Mouse (Mus musculus) hindbrain, embryonic 12.5 days (tissue): ENCODE measurements around the gene Zfp874b. TPM values are rescaled to one million over a fixed set of nuclear protein-coding genes. Genes with fewer than 3 reads are reported as not detected.
"Not testable (repeated sequence)": the region's sequence is repeated elsewhere in the genome, so short reads cannot be mapped to it uniquely, and the experiment has no call there.

Source experiments
- ATAC-seq: fragments of 200-750 bp; cut with Nextera tagmentation; 2 replicates; pipeline ENCODE4 v1.8.0; 2017; ENCODE audit warnings: moderate TSS enrichment; ENCODE audit not compliant: low FRiP score
- H3K27ac ChIP-seq: fragments of 300-500 bp; sonication (generic); 2 replicates; pipeline ENCODE4 v1.5.1; 2016; ENCODE audit warnings: mild to moderate bottlenecking
- H3K27me3 ChIP-seq: fragments of 300-500 bp; sonication (generic); 2 replicates; pipeline ENCODE4 v1.6.1; 2016; ENCODE audit warnings: mild to moderate bottlenecking
- H3K36me3 ChIP-seq: fragments of 300-500 bp; sonication (generic); 2 replicates; pipeline ENCODE4 v1.6.1; 2016; ENCODE audit warnings: mild to moderate bottlenecking
- H3K4me1 ChIP-seq: fragments of 300-500 bp; sonication (generic); 2 replicates; pipeline ENCODE4 v1.6.1; 2016
- H3K4me2 ChIP-seq: fragments of 300-500 bp; sonication (generic); replicated peaks from 2 replicates; pipeline ENCODE4 v1.6.1; 2016; ENCODE audit warnings: mild to moderate bottlenecking
- H3K4me3 ChIP-seq: fragments of 300-500 bp; sonication (generic); 2 replicates; pipeline ENCODE4 v1.5.1; 2016; ENCODE audit warnings: mild to moderate bottlenecking
- H3K9ac ChIP-seq: fragments of 300-500 bp; sonication (generic); 2 replicates; pipeline ENCODE4 v1.6.1; 2016; ENCODE audit warnings: mild to moderate bottlenecking, moderate library complexity
- H3K9me3 ChIP-seq: fragments of 300-500 bp; sonication (generic); replicated peaks from 2 replicates; pipeline ENCODE4 v1.6.1; 2016; ENCODE audit warnings: mild to moderate bottlenecking
- WGBS: fragments of 180-500 bp; shearing (Covaris S2); methylation state at CpG from one replicate; pipeline ENCODE4 v1.1.7; 2016; 5-methylcytosine and 5-hydroxymethylcytosine counted together
- polyA plus RNA-seq: library from polyadenylated mRNA; unstranded; fragments of >200 nt; fragmentation: Nextera tagmentation; extraction: Ambion mirVana; gene quantifications from 2 replicates; pipeline ENCODE4 v1.2.1, GENCODE M21; 2016

Zfp874b gene
- 2.1 and 2.2 TPM in 2 replicates for polyA plus RNA-seq

- Histone ChIP-seq H3K9me3 (no peaks in the 10 kb centered on the region), H3K27me3 (no peaks in the 10 kb centered on the region), H3K4me3 (peak within 1 kb of the TSS; percentile 54), H3K4me2 (peak within 1 kb of the TSS; percentile 61), H3K4me1 (peaks cover 4% of the 10 kb centered on the region; the same call in 1 of the 2 replicates), H3K27ac (no peak within 1 kb of the TSS), H3K9ac (peak within 1 kb of the TSS; percentile 53), H3K36me3 (0 out of 2 replicates have a peak, but pooled peaks cover 11% of the 10 kb centered on the region)
- WGBS = 6% methylated on average over 20 of the region's 20 CpGs
- peak; percentile 95 for ATAC-seq
Observed at GRCm38 (mm10) chr13:67483625-67484423, at the start of gene Zfp874b. Gene Zfp874b, minus strand, starts transcription at chr13:67484258.

DNA sequence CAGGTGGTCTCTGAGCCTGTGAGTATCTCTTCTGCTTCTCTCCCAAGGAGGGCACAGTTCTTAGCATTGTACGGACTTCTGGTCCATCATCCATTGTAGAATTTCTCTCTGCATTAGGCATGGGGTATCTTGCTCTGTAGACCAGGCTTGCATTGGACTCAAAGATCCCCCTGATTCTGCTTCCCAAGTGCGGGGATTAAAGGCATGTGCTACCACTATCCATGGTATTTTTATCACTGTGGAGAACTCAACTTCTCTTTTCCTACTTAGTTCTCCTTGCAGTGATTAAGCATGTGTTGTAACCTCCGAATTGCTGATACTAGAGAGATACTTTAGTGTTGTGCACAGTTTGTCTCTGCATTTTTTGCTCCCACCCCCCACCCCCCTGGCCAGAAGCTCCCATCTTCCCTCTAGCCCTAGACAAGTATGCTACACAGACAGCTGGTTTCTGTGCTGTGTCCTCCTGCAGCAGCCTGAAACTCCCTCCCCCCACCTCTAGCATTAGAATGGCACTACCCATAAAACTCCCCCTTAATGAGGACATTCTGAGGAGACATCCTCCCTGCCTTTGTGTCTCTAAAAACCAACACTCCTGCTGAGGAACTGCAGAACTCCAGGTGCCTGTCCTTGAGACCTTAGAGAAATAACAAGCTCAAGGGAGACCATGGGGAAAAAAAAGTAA is 43.1 kb upstream of the Zfp874b start:
- H3K27ac ChIP-seq = no peak overlapping the region
- no peak overlapping the region for H3K9ac ChIP-seq
- no peaks in the 10 kb centered on the region for H3K9me3 ChIP-seq
- no peak overlapping the region for H3K4me2 ChIP-seq
- H3K4me1 ChIP-seq = peaks cover 16% of the 10 kb centered on the region
- H3K4me3 ChIP-seq = no peak overlapping the region
- 78% methylated on average over 3 of the region's 3 CpGs for WGBS
- H3K27me3 ChIP-seq = peaks cover 2% of the 10 kb centered on the region; the same call in 1 of the 2 replicates
- ATAC-seq = no peak
- no peaks in the 10 kb centered on the region for H3K36me3 ChIP-seq

GRCm38 (mm10) chr13:67525753-67526410 is 41.8 kb upstream of the Zfp874b start, which contains the start of the genes Gm26965 and Zfp87:
Gene Gm26965, minus strand, starts transcription at chr13:67526151.
Gene Zfp87, minus strand, starts transcription at chr13:67526177.
- under 1% methylated on average over 27 of the region's 27 CpGs for WGBS
- peaks cover 2% of the 10 kb centered on the region; the same call in 1 of the 2 replicates for H3K27me3 ChIP-seq
- peak within 1 kb of the TSS; percentile 63 for H3K4me2 ChIP-seq
- H3K27ac ChIP-seq = peak within 1 kb of the TSS; percentile 74
- H3K4me1 ChIP-seq = peaks cover 16% of the 10 kb centered on the region
- peaks cover 3% of the 10 kb centered on the region; the same call in 1 of the 2 replicates for H3K36me3 ChIP-seq
- peak within 1 kb of the TSS; percentile 64 for H3K4me3 ChIP-seq
- peak within 1 kb of the TSS; percentile 69 for H3K9ac ChIP-seq
- no peaks in the 10 kb centered on the region for H3K9me3 ChIP-seq
- peak; percentile 99 for ATAC-seq

GRCm38 (mm10) chr13:67500908-67501307 is 16.9 kb upstream of the Zfp874b start:
- Histone ChIP-seq H3K4me1 (peaks cover 7% of the 10 kb centered on the region), H3K27me3 (no peaks in the 10 kb centered on the region), H3K4me2 (no peak overlapping the region), H3K4me3 (no peak overlapping the region), H3K9me3 (no peaks in the 10 kb centered on the region), H3K27ac (no peak overlapping the region), H3K36me3 (0 out of 2 replicates have a peak, but pooled peaks cover 2% of the 10 kb centered on the region), H3K9ac (no peak overlapping the region)
- ATAC-seq = peak; percentile 54; the same call in 1 of the 2 replicates
- WGBS = 83% methylated on average over 1 of the region's 1 CpGs

DNA sequence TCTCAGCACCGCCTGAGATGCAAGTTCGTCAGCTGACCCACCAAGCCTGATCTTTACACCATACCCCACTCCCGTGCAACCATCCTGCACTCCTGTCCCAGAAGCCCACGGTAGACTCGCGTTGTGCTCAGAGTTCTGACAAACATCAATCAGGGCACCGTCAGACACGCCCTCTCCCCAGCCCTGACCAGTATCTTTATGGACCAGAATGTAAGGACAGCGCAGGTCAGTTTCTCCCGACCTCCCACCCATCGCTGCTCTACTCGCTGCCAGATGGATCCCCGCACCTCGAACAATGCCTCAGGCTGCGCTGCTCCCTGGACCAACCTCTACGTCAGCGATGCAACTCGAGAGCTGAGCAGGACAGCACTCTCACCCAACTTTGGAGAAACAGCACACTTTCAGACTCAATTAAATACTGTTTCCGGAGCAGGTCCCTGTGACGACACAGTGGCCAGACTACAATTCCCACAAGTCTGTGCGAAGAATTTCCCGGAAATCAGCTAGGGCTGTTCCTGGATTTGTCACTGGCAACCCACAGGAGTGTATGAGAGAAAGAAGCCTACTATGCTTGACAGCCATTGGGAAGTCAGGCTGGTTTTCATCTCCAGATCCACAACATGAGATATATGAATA is 16.1 kb upstream of the Zfp874b start, which contains the start of gene Zfp58:
Gene Zfp58, minus strand, starts transcription at position 472 of the 636 bp plus-strand sequence.
- 0 out of 2 replicates have a peak within 1 kb of the TSS, but pooled peaks have one; percentile 5 for H3K27ac ChIP-seq
- WGBS = under 1% methylated on average over 22 of the region's 22 CpGs

DNA sequence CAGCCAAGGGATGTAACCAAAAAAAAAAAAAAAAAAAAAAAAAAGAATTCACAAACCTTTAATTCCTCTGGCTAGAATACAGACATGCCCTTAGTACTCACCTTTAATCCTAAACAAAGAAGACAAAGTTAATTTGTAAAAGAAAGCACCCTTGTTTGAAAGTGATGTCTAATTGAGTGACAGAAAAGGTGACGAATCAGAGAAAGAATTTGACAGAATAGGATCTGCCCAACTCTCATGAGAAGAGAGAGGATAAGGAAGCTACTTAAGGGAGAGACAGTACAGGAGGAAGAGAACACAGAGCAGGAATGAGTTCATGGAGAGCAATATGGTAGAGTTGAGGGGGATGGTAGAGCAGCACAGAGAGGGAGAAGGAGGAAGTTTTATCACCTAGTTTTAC is 11.6 kb upstream of the Zfp874b start:
- no peak overlapping the region for H3K4me3 ChIP-seq
- H3K27ac ChIP-seq = no peak overlapping the region
- peaks cover 16% of the 10 kb centered on the region for H3K9me3 ChIP-seq
- ATAC-seq = no peak
- peaks cover 49% of the 10 kb centered on the region for H3K36me3 ChIP-seq
- H3K9ac ChIP-seq = no peak overlapping the region
- H3K27me3 ChIP-seq = no peaks in the 10 kb centered on the region
- H3K4me2 ChIP-seq = no peak overlapping the region
- H3K4me1 ChIP-seq = peaks cover 7% of the 10 kb centered on the region
- WGBS = 91% methylated on average over 1 of the region's 1 CpGs

More for the DNA sequence above, 16.1 kb upstream of the Zfp874b start, which contains the start of gene Zfp58:
- H3K27me3 ChIP-seq = no peaks in the 10 kb centered on the region
- peak within 1 kb of the TSS; percentile 69 for H3K4me3 ChIP-seq
- H3K36me3 ChIP-seq = peaks cover 7% of the 10 kb centered on the region; the same call in 1 of the 2 replicates
- peak within 1 kb of the TSS; percentile 71 for H3K9ac ChIP-seq
- peak within 1 kb of the TSS; percentile 70 for H3K4me2 ChIP-seq
- ATAC-seq = peak; percentile 96
- peaks cover 7% of the 10 kb centered on the region for H3K4me1 ChIP-seq
- H3K9me3 ChIP-seq = no peaks in the 10 kb centered on the region

GRCm38 (mm10) chr13:67484424-67484811 is 360 bp upstream of the Zfp874b start:
- peak overlapping the region; percentile 54 for H3K4me3 ChIP-seq
- ATAC-seq = peak; percentile 69
- H3K27me3 ChIP-seq = no peaks in the 10 kb centered on the region
- H3K4me2 ChIP-seq = peak overlapping the region; percentile 61
- peaks cover 14% of the 10 kb centered on the region; the same call in 1 of the 2 replicates for H3K36me3 ChIP-seq
- H3K4me1 ChIP-seq = peaks cover 4% of the 10 kb centered on the region; the same call in 1 of the 2 replicates
- H3K9me3 ChIP-seq = no peaks in the 10 kb centered on the region
- peak overlapping the region; percentile 53; the same call in 1 of the 2 replicates for H3K9ac ChIP-seq
- 47% methylated on average over 8 of the region's 8 CpGs for WGBS
- no peak overlapping the region for H3K27ac ChIP-seq

GRCm38 (mm10) chr13:67481528-67481927 is 2.5 kb downstream of the Zfp874b start:
- Histone ChIP-seq H3K4me1 (peaks cover 4% of the 10 kb centered on the region; the same call in 1 of the 2 replicates), H3K27me3 (no peaks in the 10 kb centered on the region), H3K9me3 (no peaks in the 10 kb centered on the region), H3K4me2 (no peak overlapping the region), H3K4me3 (no peak overlapping the region), H3K27ac (no peak overlapping the region), H3K36me3 (no peaks in the 10 kb centered on the region), H3K9ac (no peak overlapping the region)
- 71% methylated on average over 4 of the region's 4 CpGs for WGBS
- ATAC-seq = no peak

- Histone ChIP-seq H3K4me1 (no peaks in the 10 kb centered on the region), H3K4me3 (no peak overlapping the region), H3K27me3 (no peaks in the 10 kb centered on the region), H3K36me3 (peaks cover 8% of the 10 kb centered on the region; the same call in 1 of the 2 replicates), H3K9ac (no peak overlapping the region), H3K4me2 (no peak overlapping the region), H3K9me3 (no peaks in the 10 kb centered on the region), H3K27ac (no peak overlapping the region)
- WGBS = 85% methylated on average over 3 of the region's 3 CpGs
- no peak for ATAC-seq
Observed at GRCm38 (mm10) chr13:67469274-67469673, 14.8 kb downstream of the Zfp874b start.

DNA sequence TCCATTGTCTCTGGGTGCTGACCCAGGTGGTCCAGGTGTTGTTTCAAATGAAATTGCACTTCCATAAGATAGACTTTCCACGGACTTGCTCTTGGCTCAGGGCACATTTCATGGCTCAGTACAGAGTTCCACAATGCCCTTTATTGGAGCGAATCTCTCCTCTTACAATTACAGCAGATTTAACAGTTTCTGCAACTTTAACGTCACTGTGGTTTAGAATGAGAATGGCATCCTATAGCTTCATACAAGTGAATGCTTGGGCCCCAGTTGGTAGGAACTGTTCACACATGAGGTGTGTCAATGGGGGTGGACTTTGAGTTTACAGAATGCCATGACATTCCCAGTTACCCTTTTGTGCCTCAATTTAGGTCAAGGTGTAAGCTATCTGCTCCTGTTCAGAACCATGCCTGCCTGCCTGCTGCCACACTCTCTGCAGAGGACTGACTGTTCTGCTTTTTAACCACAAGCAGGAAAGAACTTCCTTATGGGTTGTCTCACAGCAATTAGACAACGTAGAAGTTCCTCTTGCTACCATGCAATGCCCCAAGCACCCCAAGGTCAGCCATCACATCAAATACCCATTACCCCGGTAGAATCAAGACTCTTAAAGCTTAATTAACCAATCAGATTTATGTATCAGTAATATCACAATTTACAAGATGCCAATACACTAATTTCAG is 20.4 kb downstream of the Zfp874b start:
- not testable (repeated sequence) for H3K4me1 ChIP-seq, H3K36me3 ChIP-seq, H3K27ac ChIP-seq, H3K9me3 ChIP-seq, H3K9ac ChIP-seq, H3K4me2 ChIP-seq, H3K4me3 ChIP-seq, ATAC-seq, H3K27me3 ChIP-seq
- WGBS = 84% methylated on average over 3 of the region's 5 CpGs

GRCm38 (mm10) chr13:67452021-67452309 is 32.1 kb downstream of the Zfp874b start:
- H3K4me3 ChIP-seq = peak overlapping the region; percentile 53
- H3K27ac ChIP-seq = no peak overlapping the region
- ATAC-seq = no peak
- H3K4me2 ChIP-seq = peak overlapping the region; percentile 77
- H3K27me3 ChIP-seq = no peaks in the 10 kb centered on the region
- H3K36me3 ChIP-seq = no peaks in the 10 kb centered on the region
- WGBS = 5% methylated on average over 3 of the region's 3 CpGs
- peak overlapping the region; percentile 60; the same call in 1 of the 2 replicates for H3K9ac ChIP-seq
- H3K4me1 ChIP-seq = no peaks in the 10 kb centered on the region
- H3K9me3 ChIP-seq = no peaks in the 10 kb centered on the region
